Mouse (Mus musculus) hindbrain, embryonic 14.5 days (tissue): ENCODE results near the gene Abca7. TPM values are rescaled to one million over a fixed set of nuclear protein-coding genes. Genes with fewer than 3 reads are reported as not detected.
A peak's percentile ranks its signal among the peaks of the same experiment; 100 is the strongest.
"Not testable (repeated sequence)": the region's sequence is repeated elsewhere in the genome, so short reads cannot be mapped to it uniquely, and the experiment has no call there.

ENCODE experiments used
- ATAC-seq: fragments of 200-750 bp; cut with Nextera tagmentation; 2 replicates; pipeline ENCODE4 v1.8.0; 2017; ENCODE audit warnings: moderate number of reproducible peaks, mild to moderate bottlenecking, moderate TSS enrichment, moderate library complexity; ENCODE audit not compliant: low FRiP score
- DNase-seq: peaks from one replicate; pipeline ENCODE4 v3.0.0-alpha.2; 2015; ENCODE audit warnings: low spot score
- H3K27ac ChIP-seq: fragments of 300-500 bp; sonication (generic); 2 replicates; pipeline ENCODE4 v1.5.1; 2014; ENCODE audit warnings: mild to moderate bottlenecking, moderate library complexity
- H3K27me3 ChIP-seq: fragments of 300-500 bp; sonication (generic); 2 replicates; pipeline ENCODE4 v1.6.1; 2014; ENCODE audit warnings: mild to moderate bottlenecking, low read length, mixed read lengths; ENCODE audit not compliant: control insufficient read depth, insufficient read depth
- H3K36me3 ChIP-seq: fragments of 300-500 bp; sonication (generic); replicated peaks from 2 replicates; pipeline ENCODE4 v1.6.1; 2014; ENCODE audit not compliant: control insufficient read depth, insufficient read depth
- H3K4me1 ChIP-seq: fragments of 300-500 bp; sonication (generic); replicated peaks from 2 replicates; pipeline ENCODE4 v1.6.1; 2014; ENCODE audit warnings: antibody characterized with exemption, low read length, mixed read lengths; ENCODE audit not compliant: control insufficient read depth, insufficient read depth
- H3K4me2 ChIP-seq: fragments of 300-500 bp; sonication (generic); replicated peaks from 2 replicates; pipeline ENCODE4 v1.6.1; 2014; ENCODE audit warnings: mild to moderate bottlenecking, moderate library complexity
- H3K4me3 ChIP-seq: fragments of 300-500 bp; sonication (generic); replicated peaks from 2 replicates; pipeline ENCODE4 v1.5.1; 2014; ENCODE audit warnings: mild to moderate bottlenecking, low read length
- H3K9ac ChIP-seq: fragments of 300-500 bp; sonication (generic); 2 replicates; pipeline ENCODE4 v1.6.1; 2014
- H3K9me3 ChIP-seq: fragments of 300-500 bp; sonication (generic); 2 replicates; pipeline ENCODE4 v1.6.1; 2016; ENCODE audit warnings: low read length; ENCODE audit not compliant: control insufficient read depth
- WGBS: fragments of 180-500 bp; shearing (Covaris S2); extraction: QIAGEN DNeasy Blood & Tissue Kit; methylation state at CpG from one replicate; pipeline ENCODE4 v1.1.7; 2014; 5-methylcytosine and 5-hydroxymethylcytosine counted together
- polyA plus RNA-seq: library from polyadenylated mRNA; unstranded; fragments of >200 nt; fragmentation: Nextera tagmentation; extraction: Ambion mirVana; gene quantifications from 2 replicates; pipeline ENCODE4 v1.2.1, GENCODE M21; 2014

Abca7 gene
- polyA plus RNA-seq, 1 experiment from 2014 or later: 4.1 TPM

DNA sequence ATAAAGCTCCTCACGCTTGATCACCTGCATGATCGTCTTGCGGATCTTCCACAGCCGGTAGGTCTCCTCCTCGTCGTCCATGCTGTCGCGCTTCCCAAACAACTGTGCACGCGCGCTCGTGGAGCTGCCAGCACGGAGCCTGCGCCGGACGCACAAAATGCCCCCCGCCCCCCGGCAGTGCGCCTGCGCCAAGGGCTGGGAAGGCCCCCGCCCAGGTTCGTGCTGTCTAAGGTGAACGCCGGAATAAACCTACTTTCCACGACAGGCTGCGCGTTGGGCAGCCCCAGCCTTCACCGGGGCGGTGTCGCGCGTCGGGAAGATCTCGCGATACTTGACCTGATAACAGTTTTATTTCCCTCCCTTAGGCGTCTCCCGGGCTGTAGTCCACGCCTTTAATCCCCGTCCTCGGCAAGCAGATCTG lies 43.3 kb downstream of the Abca7 start, which contains the start of gene Polr2e:
Polr2e (minus strand) TSS at position 237 of the 421 bp plus-strand sequence.
- Histone ChIP-seq H3K27ac (peak within 1 kb of the TSS; percentile 69), H3K4me2 (peak within 1 kb of the TSS; percentile 70), H3K4me3 (peak within 1 kb of the TSS; percentile 88), H3K9me3 (no peaks in the 10 kb centered on the region), H3K9ac (peak within 1 kb of the TSS; percentile 72), H3K27me3 (no peaks in the 10 kb centered on the region), H3K4me1 (peaks cover 14% of the 10 kb centered on the region), H3K36me3 (peaks cover 39% of the 10 kb centered on the region)
- DNase-seq (peak; percentile 99), ATAC-seq (peak; percentile 98)
- under 1% methylated on average over 39 of the region's 40 CpGs for WGBS

GRCm38 (mm10) chr10:80041409-80042060 lies 45.2 kb downstream of the Abca7 start:
- H3K27me3 ChIP-seq, ATAC-seq, H3K4me2 ChIP-seq, H3K4me3 ChIP-seq, DNase-seq, H3K27ac ChIP-seq, H3K9ac ChIP-seq, H3K9me3 ChIP-seq: not testable (repeated sequence)
- 87% methylated on average over 8 of the region's 8 CpGs for WGBS
- peaks cover 14% of the 10 kb centered on the region for H3K4me1 ChIP-seq
- H3K36me3 ChIP-seq: peaks cover 20% of the 10 kb centered on the region

DNA sequence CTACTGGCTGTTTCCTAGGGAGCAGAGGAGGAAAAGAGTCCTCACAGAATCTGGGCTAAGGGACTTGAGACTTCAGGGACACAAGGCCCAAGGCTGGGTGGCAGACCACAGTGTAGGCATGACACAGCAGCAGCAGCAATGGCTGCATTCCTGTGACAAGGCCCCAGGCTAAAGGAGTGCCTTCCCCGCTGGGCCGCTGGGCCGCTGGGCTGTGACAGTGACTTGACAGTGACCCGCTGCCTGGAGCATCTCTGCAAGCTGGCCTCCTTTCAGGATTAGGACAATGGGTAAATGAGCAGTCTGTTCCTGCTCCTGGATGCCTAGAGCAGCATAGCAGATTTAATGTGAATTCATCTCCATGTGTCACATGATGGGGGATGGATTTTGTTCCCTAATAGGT lies 47.8 kb downstream of the Abca7 start:
- DNase-seq (no peak), ATAC-seq (no peak)
- 0 out of 2 replicates have a peak overlapping the region, but pooled peaks have one; percentile 20 for H3K27ac ChIP-seq
- no peak overlapping the region for H3K4me3 ChIP-seq
- peaks cover 4% of the 10 kb centered on the region; the same call in 1 of the 2 replicates for H3K4me1 ChIP-seq
- no peaks in the 10 kb centered on the region for H3K9me3 ChIP-seq
- WGBS: 10% methylated on average over 4 of the region's 4 CpGs
- no peaks in the 10 kb centered on the region for H3K27me3 ChIP-seq
- no peaks in the 10 kb centered on the region for H3K36me3 ChIP-seq
- no peak overlapping the region for H3K4me2 ChIP-seq
- 0 out of 2 replicates have a peak overlapping the region, but pooled peaks have one; percentile 16 for H3K9ac ChIP-seq

DNA sequence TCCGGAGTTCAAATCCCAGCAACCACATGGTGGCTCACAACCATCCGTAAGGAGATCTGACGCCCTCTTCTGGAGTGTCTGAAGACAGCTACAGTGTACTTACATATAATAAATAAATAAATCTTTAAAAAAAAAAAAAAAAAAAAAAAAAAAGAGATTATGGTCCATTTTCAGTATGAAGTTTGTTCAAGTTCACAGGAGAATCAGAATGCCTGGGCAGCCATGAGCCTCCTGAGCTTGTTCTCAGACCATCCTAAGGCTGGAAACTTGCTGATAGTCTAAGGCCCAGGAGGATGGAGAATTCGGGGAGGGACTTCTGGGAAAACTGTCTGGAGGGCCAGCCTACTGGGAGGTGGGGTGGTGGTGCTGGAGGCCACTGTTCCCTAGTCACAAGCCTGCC lies 49.1 kb downstream of the Abca7 start:
- not testable (repeated sequence) for H3K4me2 ChIP-seq, H3K4me3 ChIP-seq, H3K9me3 ChIP-seq, ATAC-seq, H3K27me3 ChIP-seq, H3K9ac ChIP-seq, DNase-seq, H3K27ac ChIP-seq, H3K4me1 ChIP-seq, H3K36me3 ChIP-seq
- WGBS: 81% methylated on average over 2 of the region's 4 CpGs

GRCm38 (mm10) chr10:80045766-80046165 lies 49.5 kb downstream of the Abca7 start:
- WGBS: 67% methylated on average over 5 of the region's 5 CpGs
- no peaks in the 10 kb centered on the region for H3K27me3 ChIP-seq
- no peak overlapping the region for H3K9ac ChIP-seq
- H3K4me1 ChIP-seq: no peaks in the 10 kb centered on the region; the same call in 1 of the 2 replicates
- H3K4me3 ChIP-seq: no peak overlapping the region
- H3K9me3 ChIP-seq: no peaks in the 10 kb centered on the region
- no peak overlapping the region for H3K4me2 ChIP-seq
- ATAC-seq (no peak), DNase-seq (no peak)
- H3K36me3 ChIP-seq: no peaks in the 10 kb centered on the region
- no peak overlapping the region for H3K27ac ChIP-seq

DNA sequence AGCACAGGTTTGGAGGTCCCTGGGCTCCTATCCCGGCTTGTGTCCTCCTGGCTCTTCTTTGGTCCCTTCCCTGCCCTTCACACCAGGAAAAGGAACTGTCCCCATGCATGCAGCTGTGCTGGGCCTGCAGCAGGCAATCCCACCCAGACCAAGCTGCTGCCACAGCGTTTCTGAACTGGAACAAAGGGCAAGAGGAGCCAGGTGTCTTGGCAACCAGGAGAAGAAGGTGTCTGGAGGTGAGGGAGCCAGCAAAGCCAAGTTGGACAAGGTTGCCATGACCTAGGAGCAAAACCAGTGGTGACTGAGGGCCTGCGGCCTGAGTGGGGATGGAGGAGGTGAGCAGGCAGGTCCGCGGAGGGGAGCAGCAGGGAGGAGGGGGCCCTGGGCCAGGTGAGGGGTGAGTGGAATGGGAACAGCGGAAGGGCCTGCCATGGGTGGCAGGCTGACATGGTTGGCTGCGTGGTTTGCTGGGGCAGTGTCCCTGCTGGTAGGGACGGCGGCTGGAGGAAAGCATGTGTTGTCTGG lies 50.8 kb downstream of the Abca7 start, which contains the start of gene Gpx4:
Gpx4 (plus strand) TSS at position 126 of the 525 bp plus-strand sequence.
- WGBS: 36% methylated on average over 9 of the region's 9 CpGs
- no peak for ATAC-seq
- H3K9me3 ChIP-seq: no peaks in the 10 kb centered on the region
- no peaks in the 10 kb centered on the region; the same call in 1 of the 2 replicates for H3K4me1 ChIP-seq
- H3K9ac ChIP-seq: no peak within 1 kb of the TSS
- peak within 1 kb of the TSS; percentile 20; the same call in 1 of the 2 replicates for H3K27ac ChIP-seq
- DNase-seq: no peak
- no peaks in the 10 kb centered on the region for H3K27me3 ChIP-seq
- no peak within 1 kb of the TSS for H3K4me2 ChIP-seq
- no peaks in the 10 kb centered on the region for H3K36me3 ChIP-seq
- no peak within 1 kb of the TSS for H3K4me3 ChIP-seq

GRCm38 (mm10) chr10:80048396-80048795 lies 52.1 kb downstream of the Abca7 start:
- H3K4me3 ChIP-seq: no peak overlapping the region
- no peaks in the 10 kb centered on the region for H3K9me3 ChIP-seq
- no peaks in the 10 kb centered on the region; the same call in 1 of the 2 replicates for H3K4me1 ChIP-seq
- ATAC-seq (no peak), DNase-seq (no peak)
- 0 out of 2 replicates have a peak overlapping the region, but pooled peaks have one; percentile 20 for H3K27ac ChIP-seq
- 9% methylated on average over 5 of the region's 5 CpGs for WGBS
- H3K36me3 ChIP-seq: no peaks in the 10 kb centered on the region
- no peak overlapping the region for H3K9ac ChIP-seq
- no peak overlapping the region for H3K4me2 ChIP-seq
- H3K27me3 ChIP-seq: no peaks in the 10 kb centered on the region

DNA sequence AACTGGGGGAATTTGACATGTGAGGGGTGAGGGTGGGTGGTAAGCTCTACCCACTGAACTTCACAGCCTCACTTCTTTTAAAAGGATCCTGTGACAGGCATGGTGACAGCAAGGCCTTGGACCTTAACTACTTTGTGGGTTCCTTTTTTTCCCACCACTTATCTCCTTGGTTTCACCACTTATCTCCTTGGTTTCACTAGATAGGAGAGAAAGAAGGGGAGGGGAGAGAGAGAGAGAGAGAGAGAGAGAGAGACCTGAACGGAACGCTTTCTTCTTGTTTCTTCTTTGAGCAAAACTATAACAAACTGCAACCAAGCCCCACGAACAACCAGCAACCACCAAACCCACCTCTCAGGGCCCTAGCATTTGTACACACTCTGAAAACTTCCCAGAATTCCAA lies 52.5 kb downstream of the Abca7 start:
- WGBS: 53% methylated on average over 3 of the region's 3 CpGs
- no peak overlapping the region for H3K4me3 ChIP-seq
- ATAC-seq (no peak), DNase-seq (no peak)
- no peak overlapping the region for H3K9ac ChIP-seq
- H3K27ac ChIP-seq: no peak overlapping the region
- no peaks in the 10 kb centered on the region; the same call in 1 of the 2 replicates for H3K4me1 ChIP-seq
- no peaks in the 10 kb centered on the region for H3K9me3 ChIP-seq
- H3K4me2 ChIP-seq: no peak overlapping the region
- H3K36me3 ChIP-seq: no peaks in the 10 kb centered on the region
- no peaks in the 10 kb centered on the region for H3K27me3 ChIP-seq

- 0 out of 2 replicates have a peak overlapping the region, but pooled peaks have one; percentile 8 for H3K9ac ChIP-seq
- H3K27me3 ChIP-seq: no peaks in the 10 kb centered on the region
- peaks cover 8% of the 10 kb centered on the region for H3K4me1 ChIP-seq
- no peak overlapping the region for H3K27ac ChIP-seq
- H3K4me2 ChIP-seq: no peak overlapping the region
- no peak overlapping the region for H3K4me3 ChIP-seq
- WGBS: 19% methylated on average over 6 of the region's 6 CpGs
- peaks cover under 1% of the 10 kb centered on the region; the same call in 1 of the 2 replicates for H3K36me3 ChIP-seq
- ATAC-seq (no peak), DNase-seq (no peak)
- no peaks in the 10 kb centered on the region for H3K9me3 ChIP-seq
Measured at GRCm38 (mm10) chr10:80050244-80050643, 54.0 kb downstream of the Abca7 start.
